Mouse (Mus musculus) CH12.LX (cell line): ENCODE measurements around the gene Mbd6.

ENCODE experiments used
- CHD1 ChIP-seq: IDR thresholded peaks from 2 replicates; pipeline ENCODE4 v1.6.1; 2012; ENCODE audit warnings: low read depth, low read length, improper control_type of control experiment, inconsistent platforms
- CTCF ChIP-seq, 2 experiments: IDR thresholded peaks in 1 of 2; conservative IDR thresholded peaks in 1 of 2; 2 replicates each; pipeline ENCODE4 v1.5.1; 2011 to 2012; ENCODE audit warnings: low read depth in 2 of 2, low read length in 2 of 2, improper control_type of control experiment in 1 of 2, inconsistent platforms in 1 of 2, mild to moderate bottlenecking in 1 of 2, moderate library complexity in 1 of 2
- E2F4 ChIP-seq: IDR thresholded peaks from 2 replicates; pipeline ENCODE4 v1.6.1; 2011; ENCODE audit warnings: low read depth, low read length, improper control_type of control experiment; ENCODE audit not compliant: insufficient replicate concordance
- EP300 ChIP-seq: IDR thresholded peaks from 2 replicates; pipeline ENCODE4 v1.6.1; 2011; ENCODE audit warnings: low read length, improper control_type of control experiment
- JUN ChIP-seq: IDR thresholded peaks from 2 replicates; pipeline ENCODE4 v1.6.1; 2011; ENCODE audit warnings: low read depth, mild to moderate bottlenecking, low read length, improper control_type of control experiment, moderate library complexity; ENCODE audit not compliant: insufficient read depth
- MAZ ChIP-seq: IDR thresholded peaks from 2 replicates; pipeline ENCODE4 v1.6.1; 2012; ENCODE audit warnings: low read depth, mild to moderate bottlenecking, inconsistent platforms, low read length, improper control_type of control experiment, moderate library complexity
- MXI1 ChIP-seq: IDR thresholded peaks from 2 replicates; pipeline ENCODE4 v1.6.1; 2011; ENCODE audit warnings: mild to moderate bottlenecking, low read depth, low read length, improper control_type of control experiment
- NRF1 ChIP-seq: IDR thresholded peaks from 2 replicates; pipeline ENCODE4 v1.6.1; 2014; ENCODE audit warnings: low read depth, mild to moderate bottlenecking, inconsistent platforms, low read length, improper control_type of control experiment, moderate library complexity
- POLR2A ChIP-seq: IDR thresholded peaks from 2 replicates; pipeline ENCODE4 v1.6.1; 2011; ENCODE audit warnings: low read depth, mild to moderate bottlenecking, improper control_type of control experiment, low read length
- POLR2AphosphoS2 ChIP-seq: IDR thresholded peaks from 2 replicates; pipeline ENCODE4 v1.6.1; 2011; ENCODE audit warnings: low read depth, low read length, improper control_type of control experiment
- TCF12 ChIP-seq: IDR thresholded peaks from 2 replicates; pipeline ENCODE4 v1.6.1; 2014; ENCODE audit warnings: low read depth, mild to moderate bottlenecking, inconsistent platforms, low read length, improper control_type of control experiment
- UBTF ChIP-seq: IDR thresholded peaks from 2 replicates; pipeline ENCODE4 v1.6.1; 2012; ENCODE audit warnings: low read depth, mild to moderate bottlenecking, inconsistent platforms, low read length, improper control_type of control experiment, moderate library complexity
- ZC3H11A ChIP-seq: IDR thresholded peaks from 2 replicates; pipeline ENCODE4 v1.6.1; 2012; ENCODE audit warnings: low read depth, mild to moderate bottlenecking, inconsistent platforms, low read length, improper control_type of control experiment
- ZKSCAN1 ChIP-seq: IDR thresholded peaks from 2 replicates; pipeline ENCODE4 v1.6.1; 2012; ENCODE audit warnings: low read depth, inconsistent platforms, low read length, improper control_type of control experiment, borderline replicate concordance

GRCm38 (mm10) chr10:127282620-127283215, 6.1 kb downstream of the Mbd6 start:
- no peak for TF ChIP-seq POLR2A
- no peak for TF ChIP-seq CTCF (conservative IDR thresholded peaks at IDR 0.05 in 1 of 2, IDR thresholded peaks at IDR 0.05 in 1 of 2; ENCODE audit: low read depth in 2 of 2, low read length in 2 of 2)
- TF ChIP-seq TCF12: no peak
- TF ChIP-seq ZC3H11A: no peak
- TF ChIP-seq ZKSCAN1: no peak
- no peak for TF ChIP-seq EP300
- TF ChIP-seq MAZ: no peak
- TF ChIP-seq MXI1: no peak
- no peak for TF ChIP-seq NRF1
- TF ChIP-seq POLR2AphosphoS2: no peak
- no peak for TF ChIP-seq JUN
- no peak for TF ChIP-seq UBTF
- TF ChIP-seq CHD1: no peak
- TF ChIP-seq E2F4: no peak
